Mouse (Mus musculus) forebrain, embryonic 10.5 days (tissue): ENCODE measurements around the gene Rims1. TPM values are rescaled to one million over a fixed set of nuclear protein-coding genes. Genes with fewer than 3 reads are reported as not detected.

Experiments used
- DNase-seq: peaks from one replicate; pipeline ENCODE4 v3.0.0-alpha.2; 2017; ENCODE audit warnings: low spot score; ENCODE audit errors: extremely low spot score
- H3K27ac ChIP-seq: fragments of 300-500 bp; sonication (generic); 2 replicates; pipeline ENCODE4 v1.5.1; 2016; ENCODE audit warnings: mild to moderate bottlenecking
- H3K27me3 ChIP-seq: fragments of 300-500 bp; sonication (generic); 2 replicates; pipeline ENCODE4 v1.6.1; 2016; ENCODE audit warnings: mild to moderate bottlenecking; ENCODE audit not compliant: poor library complexity, severe bottlenecking
- H3K36me3 ChIP-seq: fragments of 300-500 bp; sonication (generic); replicated peaks from 2 replicates; pipeline ENCODE4 v1.6.1; 2016; ENCODE audit warnings: mild to moderate bottlenecking, moderate library complexity
- H3K4me1 ChIP-seq: fragments of 300-500 bp; sonication (generic); 2 replicates; pipeline ENCODE4 v1.6.1; 2016
- H3K4me3 ChIP-seq: fragments of 300-500 bp; sonication (generic); 2 replicates; pipeline ENCODE4 v1.5.1; 2016; ENCODE audit warnings: mild to moderate bottlenecking, moderate library complexity
- H3K9me3 ChIP-seq: fragments of 300-500 bp; sonication (generic); 2 replicates; pipeline ENCODE4 v1.6.1; 2016; ENCODE audit warnings: mild to moderate bottlenecking, moderate library complexity
- WGBS: fragments of 180-500 bp; shearing (Covaris S2); methylation state at CpG from one replicate; pipeline ENCODE4 v1.1.7; 2016; 5-methylcytosine and 5-hydroxymethylcytosine counted together
- polyA plus RNA-seq: library from polyadenylated mRNA; unstranded; fragments of >200 nt; fragmentation: Nextera tagmentation; extraction: Ambion mirVana; gene quantifications from 2 replicates; pipeline ENCODE4 v1.2.1, GENCODE M21; 2016

The Rims1 gene
- polyA plus RNA-seq, 1 experiment from 2014 or later: 1.1 TPM

DNA sequence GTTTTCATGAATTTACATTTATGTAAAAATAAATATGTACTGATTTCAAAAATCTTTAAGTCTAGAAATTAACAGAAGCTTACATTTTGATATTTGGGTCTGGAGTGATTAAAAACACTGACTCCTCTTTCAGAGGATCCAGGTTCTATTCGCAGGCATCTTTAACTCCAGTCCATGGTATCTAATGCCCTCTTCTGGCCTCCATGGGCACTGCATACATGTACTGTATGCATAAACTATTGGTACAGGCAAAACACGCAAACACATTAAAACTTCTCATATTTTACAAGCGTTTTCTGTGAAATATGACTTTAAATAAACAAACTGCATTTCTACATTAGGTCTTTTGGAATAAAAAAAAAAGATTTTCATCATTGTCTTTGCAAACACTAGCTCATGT is 419.4 kb downstream of the Rims1 start:
- no peaks in the 10 kb centered on the region for H3K4me1 ChIP-seq
- no peaks in the 10 kb centered on the region for H3K27me3 ChIP-seq
- H3K36me3 ChIP-seq: no peaks in the 10 kb centered on the region
- H3K9me3 ChIP-seq: no peaks in the 10 kb centered on the region; the same call in 1 of the 2 replicates
- WGBS: 71% methylated on average over 3 of the region's 3 CpGs
- no peak for DNase-seq
- H3K27ac ChIP-seq: no peak overlapping the region
- H3K4me3 ChIP-seq: no peak overlapping the region

DNA sequence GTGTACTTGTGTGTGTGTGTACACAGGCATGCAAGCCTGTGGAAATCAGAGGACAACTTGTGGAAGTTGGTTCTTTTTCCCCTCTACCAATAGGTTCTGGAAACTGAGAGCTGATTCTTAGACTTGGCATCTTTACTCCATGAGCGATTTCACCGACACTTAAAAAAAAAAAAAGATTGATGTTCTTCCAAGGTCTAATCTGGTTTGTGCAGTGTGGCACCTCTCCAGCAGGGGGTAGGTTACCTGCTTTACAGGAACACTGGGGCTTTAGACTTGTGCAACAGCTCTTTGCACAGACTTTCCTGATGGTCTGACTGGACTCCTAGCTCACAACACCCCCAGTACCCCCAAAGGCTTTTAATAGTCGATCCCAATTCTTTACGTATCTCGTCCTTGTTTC is 428.1 kb downstream of the Rims1 start:
- H3K4me1 ChIP-seq: no peaks in the 10 kb centered on the region
- WGBS: 78% methylated on average over 5 of the region's 5 CpGs
- H3K36me3 ChIP-seq: no peaks in the 10 kb centered on the region
- H3K9me3 ChIP-seq: no peaks in the 10 kb centered on the region
- no peak for DNase-seq
- H3K27me3 ChIP-seq: no peaks in the 10 kb centered on the region
- no peak overlapping the region for H3K4me3 ChIP-seq
- no peak overlapping the region for H3K27ac ChIP-seq

DNA sequence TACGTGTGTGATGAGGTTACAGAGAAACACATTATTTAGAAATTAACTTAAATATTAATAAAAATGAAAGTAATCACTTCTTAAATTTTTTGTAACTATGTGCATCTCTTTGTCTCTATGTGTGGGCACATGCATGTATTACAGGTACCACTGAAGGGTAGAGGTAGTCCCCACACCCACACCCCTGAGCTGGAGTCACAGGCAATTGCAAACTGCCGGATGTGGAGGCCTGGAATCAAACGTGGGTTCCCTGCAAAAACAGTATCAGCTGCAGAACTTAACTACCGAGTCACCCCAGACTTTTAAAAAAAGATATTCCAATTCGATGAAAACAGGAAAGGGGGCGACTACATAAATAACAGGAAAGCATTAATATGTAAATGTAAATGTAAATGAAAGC is 428.7 kb downstream of the Rims1 start:
- 55% methylated on average over 6 of the region's 6 CpGs for WGBS
- Histone ChIP-seq H3K4me3 (no peak overlapping the region), H3K27me3 (no peaks in the 10 kb centered on the region), H3K27ac (no peak overlapping the region), H3K4me1 (no peaks in the 10 kb centered on the region), H3K9me3 (no peaks in the 10 kb centered on the region), H3K36me3 (no peaks in the 10 kb centered on the region)
- no peak for DNase-seq

DNA sequence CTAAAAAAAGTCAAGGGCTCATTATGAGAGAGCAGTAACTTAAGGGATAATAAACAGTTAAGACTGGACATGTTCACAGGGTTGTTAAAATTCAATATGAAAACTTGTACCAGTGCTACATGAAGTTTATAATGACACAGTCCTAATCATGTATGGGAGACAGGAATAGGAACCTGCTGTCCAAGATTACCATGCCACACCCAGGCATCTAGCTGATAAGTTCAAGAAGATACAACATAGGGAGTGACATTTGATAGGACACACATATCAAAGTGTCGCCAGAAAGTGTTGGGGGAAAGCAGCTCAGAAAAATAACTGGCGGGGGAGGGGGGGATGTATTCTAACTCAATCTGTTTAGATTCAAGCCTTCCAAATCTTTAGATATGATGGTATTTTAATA is 449.6 kb downstream of the Rims1 start:
- Histone ChIP-seq H3K27ac (no peak overlapping the region), H3K36me3 (no peaks in the 10 kb centered on the region), H3K9me3 (no peaks in the 10 kb centered on the region), H3K4me3 (no peak overlapping the region), H3K27me3 (no peaks in the 10 kb centered on the region), H3K4me1 (no peaks in the 10 kb centered on the region)
- WGBS: 86% methylated on average over 2 of the region's 2 CpGs
- no peak for DNase-seq

DNA sequence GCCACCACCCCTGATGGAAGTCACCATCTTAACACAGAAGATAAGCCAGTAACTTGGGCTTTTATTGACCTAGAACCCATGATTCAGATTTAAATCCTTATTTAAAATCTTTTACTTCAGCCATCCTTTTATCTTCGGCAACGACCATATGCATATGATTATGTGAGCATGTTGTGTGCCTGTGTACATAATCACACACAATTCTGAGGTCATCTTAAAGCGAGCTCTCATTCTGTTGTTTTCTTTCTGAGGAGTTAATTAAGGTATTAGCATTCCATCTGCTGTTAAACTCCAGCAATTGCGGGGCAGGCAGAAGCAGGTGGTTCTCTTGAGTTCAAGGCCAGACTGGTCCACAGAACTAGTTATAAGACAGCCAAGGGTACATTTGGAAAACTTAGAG is 452.1 kb downstream of the Rims1 start:
- no peaks in the 10 kb centered on the region for H3K27me3 ChIP-seq
- no peak overlapping the region for H3K27ac ChIP-seq
- H3K4me1 ChIP-seq: no peaks in the 10 kb centered on the region
- H3K36me3 ChIP-seq: no peaks in the 10 kb centered on the region
- no peaks in the 10 kb centered on the region for H3K9me3 ChIP-seq
- no peak for DNase-seq
- no peak overlapping the region for H3K4me3 ChIP-seq
- 82% methylated on average over 4 of the region's 4 CpGs for WGBS

DNA sequence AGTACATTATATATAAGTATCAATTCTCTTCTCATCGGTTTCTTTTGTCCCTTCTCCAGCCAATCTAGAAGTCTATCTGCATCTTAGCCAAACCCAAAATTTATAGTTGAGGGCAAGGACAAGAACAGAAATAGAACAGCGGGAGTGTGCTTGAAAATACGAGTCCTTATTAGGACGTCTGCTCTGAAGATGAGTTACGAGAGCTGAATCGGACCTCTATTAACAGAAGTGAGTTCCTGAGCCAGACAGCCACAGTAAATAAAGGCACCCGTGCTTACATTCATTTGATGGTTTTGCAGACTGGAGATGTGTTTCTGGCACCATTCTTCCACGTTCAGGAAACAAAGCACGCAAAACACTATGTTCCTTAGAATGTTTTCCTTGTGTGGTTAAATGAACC is 466.9 kb downstream of the Rims1 start:
- Histone ChIP-seq H3K27ac (no peak overlapping the region), H3K4me3 (no peak overlapping the region), H3K4me1 (no peaks in the 10 kb centered on the region), H3K27me3 (no peaks in the 10 kb centered on the region), H3K9me3 (no peaks in the 10 kb centered on the region), H3K36me3 (no peaks in the 10 kb centered on the region)
- DNase-seq: no peak
- WGBS: 84% methylated on average over 9 of the region's 9 CpGs

DNA sequence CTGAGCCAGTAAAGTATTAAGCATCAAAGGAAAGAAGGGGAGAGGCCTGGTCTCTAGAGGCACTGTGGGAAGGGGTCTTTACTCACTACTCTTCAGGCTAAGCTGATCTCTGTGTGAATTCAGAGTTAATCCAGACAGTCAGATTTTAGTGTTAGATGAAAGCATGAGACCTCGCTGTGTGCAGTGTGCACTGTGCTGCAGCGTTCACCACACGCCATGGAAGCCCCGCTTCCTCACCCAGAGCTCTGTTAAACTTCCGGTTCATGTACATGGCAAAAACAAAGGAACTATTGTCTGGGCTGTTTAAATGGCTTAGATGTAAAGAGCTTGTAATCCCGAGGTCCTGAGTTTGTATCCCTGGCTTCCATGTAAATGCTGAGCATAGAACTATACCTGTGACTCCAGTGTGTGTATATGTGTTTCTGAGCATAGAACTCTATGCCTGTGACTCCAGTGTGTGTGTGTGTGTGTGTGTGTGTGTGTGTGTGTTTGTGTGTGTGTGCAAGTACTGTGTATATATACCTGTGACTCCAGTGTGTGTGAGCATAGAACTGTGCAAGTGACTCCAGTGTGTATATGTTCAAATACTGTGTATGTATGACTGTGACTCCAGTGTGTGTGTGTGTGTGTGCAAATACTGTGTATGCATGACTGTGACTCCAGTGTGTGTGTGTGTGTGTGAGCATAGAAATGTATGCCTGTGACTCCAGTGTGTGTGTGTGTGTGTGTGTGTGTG is 484.7 kb downstream of the Rims1 start:
- no peaks in the 10 kb centered on the region for H3K27me3 ChIP-seq
- peaks cover 19% of the 10 kb centered on the region for H3K4me1 ChIP-seq
- no peaks in the 10 kb centered on the region for H3K9me3 ChIP-seq
- no peak overlapping the region for H3K4me3 ChIP-seq
- H3K27ac ChIP-seq: peak overlapping the region; percentile 60
- H3K36me3 ChIP-seq: no peaks in the 10 kb centered on the region
- 24% methylated on average over 6 of the region's 6 CpGs for WGBS
- no peak for DNase-seq

DNA sequence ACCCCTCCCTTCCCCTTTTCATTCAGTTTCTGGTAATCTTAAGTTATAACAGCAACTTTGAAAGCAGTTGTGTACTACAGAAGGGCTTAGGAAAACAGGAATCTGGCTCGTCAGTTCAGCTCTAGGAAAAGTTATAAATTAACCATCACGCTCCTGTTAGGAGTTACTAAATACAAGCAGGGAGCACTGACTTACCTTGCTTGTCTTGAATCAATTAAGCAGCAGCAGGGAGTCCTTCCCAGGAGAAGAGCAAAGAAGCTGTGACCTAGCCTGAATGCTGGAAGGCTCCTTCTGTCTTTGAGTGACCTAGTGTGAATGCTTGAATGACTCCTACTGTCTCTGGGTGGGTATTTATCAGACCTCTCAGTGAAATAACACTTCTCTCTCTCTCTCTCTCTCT is 490.3 kb downstream of the Rims1 start:
- 3% methylated on average over 2 of the region's 2 CpGs for WGBS
- Histone ChIP-seq H3K36me3 (no peaks in the 10 kb centered on the region), H3K9me3 (no peaks in the 10 kb centered on the region), H3K4me1 (peaks cover 20% of the 10 kb centered on the region), H3K4me3 (no peak overlapping the region), H3K27me3 (no peaks in the 10 kb centered on the region), H3K27ac (no peak overlapping the region)
- DNase-seq: no peak

DNA sequence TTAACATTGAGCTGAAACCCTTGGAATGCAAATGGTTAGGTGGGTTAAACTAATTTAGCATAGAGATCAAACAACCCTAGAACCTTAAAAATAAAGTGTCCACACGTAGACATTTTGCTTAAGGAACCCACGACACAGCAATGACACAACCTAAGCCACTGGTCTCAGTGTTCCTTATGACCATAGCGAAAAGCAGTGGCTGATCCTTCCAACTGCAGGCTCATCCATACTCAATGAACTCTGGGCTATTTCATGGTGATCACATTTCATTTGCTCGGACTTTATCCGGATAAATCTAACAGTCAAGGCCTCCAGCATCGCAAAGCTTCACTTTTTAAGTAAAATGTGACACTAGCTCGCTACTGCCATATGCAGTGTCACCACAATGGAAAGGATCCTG is 494.3 kb downstream of the Rims1 start:
- 86% methylated on average over 7 of the region's 7 CpGs for WGBS
- no peak for DNase-seq

DNA sequence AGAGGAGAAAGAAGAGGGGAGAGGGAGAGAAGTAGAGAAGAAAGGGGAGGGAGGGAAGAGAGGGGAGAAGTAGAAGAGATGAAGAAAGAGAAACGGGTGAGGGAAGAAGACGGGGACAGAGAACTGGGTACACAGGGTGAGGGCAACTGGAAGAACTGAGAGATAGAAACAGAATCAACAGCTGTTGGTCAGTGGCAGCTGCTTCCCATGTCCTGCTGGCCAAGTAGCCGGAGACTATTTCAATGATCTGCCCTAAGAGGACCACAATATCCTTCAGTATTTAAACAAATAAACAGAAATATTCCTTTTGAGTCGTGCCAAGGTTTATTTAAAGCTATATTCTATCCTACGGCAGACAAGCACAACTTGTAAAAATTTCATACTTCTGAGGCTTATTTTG is 499.3 kb downstream of the Rims1 start:
- H3K4me1 ChIP-seq: no peaks in the 10 kb centered on the region
- H3K27me3 ChIP-seq: no peaks in the 10 kb centered on the region
- WGBS: 91% methylated on average over 5 of the region's 5 CpGs
- no peak overlapping the region for H3K27ac ChIP-seq
- DNase-seq: no peak
- H3K9me3 ChIP-seq: no peaks in the 10 kb centered on the region
- no peaks in the 10 kb centered on the region for H3K36me3 ChIP-seq
- H3K4me3 ChIP-seq: no peak overlapping the region

More for the DNA sequence above, 494.3 kb downstream of the Rims1 start:
- Histone ChIP-seq H3K36me3 (no peaks in the 10 kb centered on the region), H3K4me3 (no peak overlapping the region), H3K27me3 (no peaks in the 10 kb centered on the region), H3K4me1 (peaks cover 12% of the 10 kb centered on the region), H3K9me3 (no peaks in the 10 kb centered on the region), H3K27ac (no peak overlapping the region)

DNA sequence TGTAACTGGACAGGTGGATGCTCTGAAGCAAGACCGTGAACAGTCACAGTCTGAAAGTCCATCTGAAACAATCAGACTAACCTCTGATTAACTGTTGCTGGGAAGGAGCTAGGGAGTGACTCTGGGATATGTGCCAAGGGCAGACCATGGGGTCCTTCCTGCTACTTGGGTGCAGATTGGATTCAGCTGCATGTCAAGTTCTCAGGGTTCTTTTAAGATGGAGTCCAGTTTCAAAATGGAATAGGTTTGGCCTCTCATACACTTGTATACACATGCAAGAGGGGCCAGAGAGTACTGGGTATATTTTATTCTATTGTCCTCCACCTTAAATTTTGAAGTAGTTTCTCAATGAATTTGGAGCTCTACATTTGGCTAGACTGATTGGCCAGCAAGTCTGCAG is 499.9 kb downstream of the Rims1 start:
- no peak overlapping the region for H3K27ac ChIP-seq
- no peaks in the 10 kb centered on the region for H3K9me3 ChIP-seq
- DNase-seq: no peak
- no peaks in the 10 kb centered on the region for H3K4me1 ChIP-seq
- no peaks in the 10 kb centered on the region for H3K36me3 ChIP-seq
- WGBS: 88% methylated on average over 1 of the region's 1 CpGs
- no peak overlapping the region for H3K4me3 ChIP-seq
- no peaks in the 10 kb centered on the region for H3K27me3 ChIP-seq

DNA sequence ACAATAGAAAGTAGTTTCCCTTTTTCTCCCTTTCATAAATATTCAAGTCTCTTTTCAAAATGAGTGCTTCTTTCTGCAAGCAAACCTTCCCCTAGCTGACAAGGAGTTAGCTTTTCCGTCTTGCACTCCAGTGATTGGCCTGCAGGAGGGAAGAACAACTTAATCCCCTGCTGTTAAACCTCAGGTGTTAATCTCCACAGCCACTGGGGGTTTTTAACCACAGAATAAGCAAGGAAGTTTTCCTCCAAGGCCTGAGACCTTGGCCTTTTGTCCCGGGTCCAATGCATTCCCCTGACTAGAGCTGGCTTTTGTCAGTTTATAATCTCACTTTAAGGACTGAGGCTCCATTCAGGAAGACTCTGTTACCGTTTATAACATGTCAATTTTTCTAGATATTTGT is 511.8 kb downstream of the Rims1 start:
- DNase-seq: no peak
- H3K27ac ChIP-seq: no peak overlapping the region
- H3K4me3 ChIP-seq: no peak overlapping the region
- H3K4me1 ChIP-seq: peaks cover 6% of the 10 kb centered on the region
- H3K36me3 ChIP-seq: no peaks in the 10 kb centered on the region
- 3% methylated on average over 3 of the region's 3 CpGs for WGBS
- no peaks in the 10 kb centered on the region for H3K27me3 ChIP-seq
- no peaks in the 10 kb centered on the region for H3K9me3 ChIP-seq

DNA sequence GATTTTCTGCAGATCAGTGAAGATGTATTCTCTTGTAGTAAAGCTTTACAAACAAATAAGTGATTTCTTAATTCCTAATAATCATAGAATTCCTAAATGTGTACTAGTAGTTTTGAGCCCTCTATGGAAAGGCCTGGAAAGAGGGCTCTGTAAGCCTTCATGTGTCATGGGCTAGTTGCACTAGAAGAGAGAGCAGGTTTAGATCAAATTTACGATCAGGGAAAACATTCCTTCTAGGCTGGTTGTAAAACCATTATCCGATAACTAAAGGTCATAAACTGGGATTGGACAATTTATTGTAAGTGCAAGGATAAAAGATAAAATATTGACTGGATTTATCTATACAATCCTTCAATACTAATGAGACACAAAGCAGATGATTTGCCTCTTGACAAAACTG is 512.5 kb downstream of the Rims1 start:
- Histone ChIP-seq H3K27ac (no peak overlapping the region), H3K27me3 (no peaks in the 10 kb centered on the region), H3K9me3 (no peaks in the 10 kb centered on the region), H3K4me1 (peaks cover 6% of the 10 kb centered on the region), H3K4me3 (no peak overlapping the region), H3K36me3 (no peaks in the 10 kb centered on the region)
- WGBS: 87% methylated on average over 2 of the region's 2 CpGs
- no peak for DNase-seq

DNA sequence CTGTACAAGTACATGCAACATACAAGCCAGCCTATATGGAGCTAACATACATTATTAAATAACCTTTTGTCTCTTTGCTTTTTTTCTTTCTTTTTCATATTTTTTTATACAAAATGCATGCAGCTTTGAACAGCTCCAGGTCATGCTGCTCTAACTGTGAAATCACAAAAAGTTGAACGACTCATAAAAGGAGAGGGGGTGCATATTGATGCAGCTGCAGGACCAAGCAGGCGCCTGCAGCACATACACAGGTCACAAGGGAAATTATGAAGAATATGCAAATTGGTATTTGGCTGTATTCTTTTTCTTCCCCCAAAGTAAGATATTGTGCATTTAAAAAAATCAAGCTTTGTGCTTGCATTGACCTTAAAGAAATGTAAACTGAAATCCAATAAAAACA is 519.0 kb downstream of the Rims1 start:
- Histone ChIP-seq H3K36me3 (no peaks in the 10 kb centered on the region), H3K9me3 (no peaks in the 10 kb centered on the region), H3K4me3 (no peak overlapping the region), H3K4me1 (no peaks in the 10 kb centered on the region), H3K27me3 (no peaks in the 10 kb centered on the region), H3K27ac (no peak overlapping the region)
- 82% methylated on average over 2 of the region's 2 CpGs for WGBS
- no peak for DNase-seq
